Mouse (Mus musculus): ENCODE measurements around the gene Fam131c. TPM values are rescaled to one million over a fixed set of nuclear protein-coding genes. Genes with fewer than 3 reads are reported as not detected.

Gene Fam131c
- total and polyA plus RNA-seq, 2 experiments, result 0.46 to 10.3 TPM

DNA sequence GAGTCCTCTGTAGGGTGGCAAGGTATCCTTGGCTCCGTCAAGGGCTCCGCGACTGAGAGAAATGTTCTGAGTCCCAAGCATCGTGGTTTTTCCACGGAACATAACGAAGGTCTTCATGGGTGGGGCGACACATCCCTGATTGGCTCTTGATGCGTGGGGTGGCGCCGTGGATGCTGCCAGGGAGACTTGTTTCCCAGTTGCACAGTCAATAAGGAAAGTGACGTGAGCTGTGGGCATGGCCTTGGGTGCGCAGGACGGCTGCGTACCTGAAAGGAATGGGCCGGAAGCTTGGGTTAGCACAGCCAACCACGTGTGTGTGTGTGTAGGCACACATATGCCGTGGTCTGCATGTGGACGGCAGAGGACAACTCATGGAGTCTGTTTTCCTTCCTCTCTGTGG is 65.2 kb downstream of the Fam131c start:
- no peak overlapping the region for H3K27ac ChIP-seq (replicated peaks; ENCODE audit: insufficient read depth, low read depth, low read length)

More for the DNA sequence above, 65.2 kb downstream of the Fam131c start:
- no peak overlapping the region for H3K9ac ChIP-seq (ENCODE audit: low read depth, low read length)
- H3K4me3 ChIP-seq (ENCODE audit: insufficient read depth, low read depth, low read length), result no peak overlapping the region
- WGBS, result 83% methylated on average over 18 of the region's 18 CpGs
- H3K79me2 ChIP-seq (ENCODE audit: control insufficient read depth, insufficient read depth, low read length), result no peaks in the 10 kb centered on the region
- no peak for DNase-seq (ENCODE audit: extremely low read depth, low read depth, low spot score)
- no peaks in the 10 kb centered on the region for H3K36me3 ChIP-seq (ENCODE audit: control insufficient read depth, insufficient read depth, low read length)
- H3K27me3 ChIP-seq (ENCODE audit: control insufficient read depth, insufficient read depth, low read length), result no peaks in the 10 kb centered on the region
- TF ChIP-seq POLR2A (IDR thresholded peaks at IDR 0.05; ENCODE audit: extremely low read depth, insufficient read depth, low read length) (no peak), CTCF (IDR thresholded peaks at IDR 0.05; ENCODE audit: low read depth, low read length) (no peak)
- no peaks in the 10 kb centered on the region for H3K4me1 ChIP-seq (ENCODE audit: control insufficient read depth, insufficient read depth, low read length)

Other genes starting within 250 kb of the Fam131c start
- 26.6 and 39.5 TPM in 2 replicates for gene Szrd1, start 228.4 kb upstream of the Fam131c start, total RNA-seq (2014; rRNA removed)
- 43.6 and 46.8 TPM in 2 replicates for gene Szrd1, start 228.4 kb upstream of the Fam131c start, polyA plus RNA-seq (2012; rRNA removed)
- gene Fbxo42, start 220.3 kb upstream of the Fam131c start, total RNA-seq (2014; rRNA removed), result 2.0 and 2.8 TPM in 2 replicates
- gene Fbxo42, start 220.3 kb upstream of the Fam131c start, polyA plus RNA-seq (2012; rRNA removed), result 4.6 and 6.3 TPM in 2 replicates
- 0.40 and 0.55 TPM in 2 replicates for gene Rsg1, start 154.3 kb upstream of the Fam131c start, total RNA-seq (2014; rRNA removed)
- gene Rsg1, start 154.3 kb upstream of the Fam131c start, polyA plus RNA-seq (2012; rRNA removed), result 0.40 and 0.50 TPM in 2 replicates
- gene Arhgef19, start 128.7 kb upstream of the Fam131c start, total RNA-seq (2014; rRNA removed), result 14.4 and 25.8 TPM in 2 replicates
- 34.3 and 64.4 TPM in 2 replicates for gene Arhgef19, start 128.7 kb upstream of the Fam131c start, polyA plus RNA-seq (2012; rRNA removed)
- gene Epha2, start 67.0 kb upstream of the Fam131c start, total RNA-seq (2014; rRNA removed), result 7.7 and 9.3 TPM in 2 replicates
- 11.6 and 12.0 TPM in 2 replicates for gene Epha2, start 67.0 kb upstream of the Fam131c start, polyA plus RNA-seq (2012; rRNA removed)
- gene Clcnka, start 30.5 kb downstream of the Fam131c start, total RNA-seq (2014; rRNA removed), result not detected in 2 replicates
- 0.04 TPM in 1 of 2 replicates, not detected in the other for gene Clcnka, start 30.5 kb downstream of the Fam131c start, polyA plus RNA-seq (2012; rRNA removed)
- not detected in 2 replicates for gene Clcnkb, start 47.8 kb downstream of the Fam131c start, total RNA-seq (2014; rRNA removed)
- not detected in 2 replicates for gene Clcnkb, start 47.8 kb downstream of the Fam131c start, polyA plus RNA-seq (2012; rRNA removed)
- 0.07 and 0.09 TPM in 2 replicates for gene Hspb7, start 52.6 kb downstream of the Fam131c start, total RNA-seq (2014; rRNA removed)
- 0.02 TPM in 1 of 2 replicates, not detected in the other for gene Hspb7, start 52.6 kb downstream of the Fam131c start, polyA plus RNA-seq (2012; rRNA removed)
- not detected in 2 replicates for gene Srarp, start 67.9 kb downstream of the Fam131c start, total RNA-seq (2014; rRNA removed)
- not detected in 2 replicates for gene Srarp, start 67.9 kb downstream of the Fam131c start, polyA plus RNA-seq (2012; rRNA removed)
- gene Zbtb17, start 76.4 kb downstream of the Fam131c start, total RNA-seq (2014; rRNA removed), result 7.3 and 8.5 TPM in 2 replicates
- 12.8 and 16.8 TPM in 2 replicates for gene Zbtb17, start 76.4 kb downstream of the Fam131c start, polyA plus RNA-seq (2012; rRNA removed)
- gene Spen, start 170.4 kb downstream of the Fam131c start, total RNA-seq (2014; rRNA removed), result 8.1 and 9.1 TPM in 2 replicates
- 5.9 and 7.5 TPM in 2 replicates for gene Spen, start 170.4 kb downstream of the Fam131c start, polyA plus RNA-seq (2012; rRNA removed)
- 0.37 and 0.74 TPM in 2 replicates for gene Fblim1, start 237.9 kb downstream of the Fam131c start, total RNA-seq (2014; rRNA removed)
- gene Fblim1, start 237.9 kb downstream of the Fam131c start, polyA plus RNA-seq (2012; rRNA removed), result 0.86 and 1.2 TPM in 2 replicates

Measured in liver, adult 2 months (tissue).